Mouse (Mus musculus): ENCODE measurements around the gene Olfr105-ps. TPM values are rescaled to one million over a fixed set of nuclear protein-coding genes. Genes with fewer than 3 reads are reported as not detected.

Olfr105-ps gene
- total RNA-seq (2017) = not detected in 2 replicates

DNA sequence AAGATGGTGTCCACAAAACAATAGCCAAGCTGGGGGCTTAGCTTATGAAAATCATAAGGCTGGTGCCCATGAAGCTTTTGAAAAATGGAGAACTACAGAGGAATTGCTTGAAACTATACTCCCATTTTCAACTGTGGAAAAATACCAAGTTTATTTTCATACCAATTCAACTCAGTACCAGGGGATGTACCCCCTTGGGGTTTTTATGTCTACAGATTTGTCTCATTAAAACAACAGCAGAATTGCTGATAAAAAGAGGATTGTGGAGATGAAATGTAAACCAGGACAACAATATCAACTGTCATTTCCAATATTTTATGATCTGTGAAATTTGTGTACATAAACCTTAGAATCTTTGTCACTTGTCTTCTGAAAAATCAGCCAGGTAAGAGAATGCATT lies at the start of gene Olfr105-ps:
Gene Olfr105-ps (plus strand): TSS at position 301 of the 400 bp plus-strand sequence.
- no peak for ATAC-seq (replicated peaks in 1 of 2; ENCODE audit: insufficient read depth in 1 of 2, low FRiP score in 2 of 2, low TSS enrichment in 1 of 2, low read depth in 1 of 2, poor library complexity in 2 of 2, severe bottlenecking in 2 of 2)

DNA sequence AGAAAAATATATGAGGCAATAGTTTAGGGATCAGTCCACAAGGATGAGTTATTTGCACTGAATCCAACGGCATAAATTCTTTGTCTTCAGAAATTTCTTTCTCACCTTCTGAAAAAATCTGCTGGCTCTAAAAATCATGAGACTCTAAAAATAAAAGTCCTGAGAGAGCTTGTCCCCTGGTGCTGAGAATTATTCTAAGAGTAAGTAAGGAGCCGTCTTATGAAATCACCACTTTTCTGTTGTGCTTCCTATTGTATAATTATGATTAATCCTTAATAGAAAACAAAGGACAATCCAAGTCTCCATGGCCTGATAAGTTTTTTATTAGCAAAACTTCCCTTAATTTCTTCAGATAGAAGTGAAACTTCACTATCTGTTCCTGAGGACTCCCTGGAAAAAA lies 39.2 kb upstream of the Olfr105-ps start, which contains the start of gene Olfr103:
Gene Olfr103 (minus strand): TSS at position 101 of the 400 bp plus-strand sequence.
- no peak for ATAC-seq (replicated peaks in 1 of 2; ENCODE audit: insufficient read depth in 1 of 2, low FRiP score in 2 of 2, low TSS enrichment in 1 of 2, low read depth in 1 of 2, poor library complexity in 2 of 2, severe bottlenecking in 2 of 2)

- no peak for ATAC-seq (replicated peaks in 1 of 2; ENCODE audit: insufficient read depth in 1 of 2, low FRiP score in 2 of 2, low TSS enrichment in 1 of 2, low read depth in 1 of 2, poor library complexity in 2 of 2, severe bottlenecking in 2 of 2)
These were observed 19.6 kb upstream of the Olfr105-ps start, which contains the start of gene Olfr104-ps for GRCm38 (mm10) chr17:37359282-37359681. TSS of gene Olfr104-ps (plus strand) at chr17:37359582.

GRCm38 (mm10) chr17:37390093-37390492 lies 11.3 kb downstream of the Olfr105-ps start, which contains the start of gene Olfr106-ps:
TSS of gene Olfr106-ps (plus strand) at chr17:37390393.
- no peak for ATAC-seq (replicated peaks in 1 of 2; ENCODE audit: insufficient read depth in 1 of 2, low FRiP score in 2 of 2, low TSS enrichment in 1 of 2, low read depth in 1 of 2, poor library complexity in 2 of 2, severe bottlenecking in 2 of 2)

- no peak for ATAC-seq (replicated peaks in 1 of 2; ENCODE audit: insufficient read depth in 1 of 2, low FRiP score in 2 of 2, low TSS enrichment in 1 of 2, low read depth in 1 of 2, poor library complexity in 2 of 2, severe bottlenecking in 2 of 2)
These were observed 20.1 kb downstream of the Olfr105-ps start, which contains the start of gene Olfr107 for GRCm38 (mm10) chr17:37398926-37399325. TSS of gene Olfr107 (plus strand) at chr17:37399226.

DNA sequence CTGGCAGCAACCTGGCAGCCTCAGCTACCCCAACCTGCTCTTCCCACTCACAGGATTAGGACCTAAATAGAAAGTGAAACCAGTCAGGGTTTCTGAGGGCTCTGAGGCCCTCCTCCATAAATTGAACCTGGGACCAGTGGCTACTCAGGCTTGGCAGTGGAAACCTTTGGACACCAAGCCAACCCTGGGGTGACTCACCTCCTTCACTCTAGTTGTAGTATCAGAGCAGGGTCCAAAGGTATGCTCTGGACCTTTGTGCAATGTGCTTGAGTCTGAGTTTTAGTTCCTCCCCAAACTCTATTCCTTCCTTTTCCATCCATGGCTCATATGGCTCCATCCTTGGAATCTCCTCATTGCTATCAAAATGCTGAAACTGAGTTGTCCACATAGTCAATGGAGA lies 34.5 kb downstream of the Olfr105-ps start:
- ATAC-seq (replicated peaks in 1 of 2; ENCODE audit: insufficient read depth in 1 of 2, low FRiP score in 2 of 2, low TSS enrichment in 1 of 2, low read depth in 1 of 2, poor library complexity in 2 of 2, severe bottlenecking in 2 of 2) = no peak

Other genes with a start within 250 kb of the Olfr105-ps start
- not detected in 2 replicates for gene Olfr93, start 217.5 kb upstream of the Olfr105-ps start, total RNA-seq (2017)
- gene Ubd, start 185.1 kb upstream of the Olfr105-ps start, total RNA-seq (2017) = not detected in 2 replicates
- gene Olfr94, start 178.0 kb upstream of the Olfr105-ps start, total RNA-seq (2017) = not detected in 2 replicates
- not detected in 2 replicates for gene Olfr95, start 165.9 kb upstream of the Olfr105-ps start, total RNA-seq (2017)
- not detected in 2 replicates for gene Olfr96, start 158.9 kb upstream of the Olfr105-ps start, total RNA-seq (2017)
- not detected in 2 replicates for gene Olfr97, start 141.7 kb upstream of the Olfr105-ps start, total RNA-seq (2017)
- gene Olfr98, start 115.3 kb upstream of the Olfr105-ps start, total RNA-seq (2017) = not detected in 2 replicates
- 34.3 and 53.5 TPM in 2 replicates for gene H2-M3, start 108.8 kb upstream of the Olfr105-ps start, total RNA-seq (2017)
- gene Olfr99, start 95.6 kb upstream of the Olfr105-ps start, total RNA-seq (2017) = not detected in 2 replicates
- gene Olfr101, start 74.7 kb upstream of the Olfr105-ps start, total RNA-seq (2017) = not detected in 2 replicates
- not detected in 2 replicates for gene Olfr102, start 62.0 kb upstream of the Olfr105-ps start, total RNA-seq (2017)
- gene Olfr103, start 39.3 kb upstream of the Olfr105-ps start, total RNA-seq (2017) = not detected in 2 replicates
- gene Olfr104-ps, start 19.5 kb upstream of the Olfr105-ps start, total RNA-seq (2017) = not detected in 2 replicates
- gene Olfr106-ps, start 11.4 kb downstream of the Olfr105-ps start, total RNA-seq (2017) = not detected in 2 replicates
- not detected in 2 replicates for gene Olfr107, start 20.2 kb downstream of the Olfr105-ps start, total RNA-seq (2017)
- gene Olfr108, start 66.4 kb downstream of the Olfr105-ps start, total RNA-seq (2017) = not detected in 2 replicates
- gene Olfr109, start 79.9 kb downstream of the Olfr105-ps start, total RNA-seq (2017) = not detected in 2 replicates
- not detected in 2 replicates for gene H2-M2, start 104.5 kb downstream of the Olfr105-ps start, total RNA-seq (2017)
- not detected in 2 replicates for gene Olfr110, start 113.4 kb downstream of the Olfr105-ps start, total RNA-seq (2017)
- not detected in 2 replicates for gene Olfr111, start 129.0 kb downstream of the Olfr105-ps start, total RNA-seq (2017)
- gene Olfr112, start 190.4 kb downstream of the Olfr105-ps start, total RNA-seq (2017) = not detected in 2 replicates
- not detected in 2 replicates for gene Olfr113, start 198.6 kb downstream of the Olfr105-ps start, total RNA-seq (2017)
- gene Olfr114, start 213.7 kb downstream of the Olfr105-ps start, total RNA-seq (2017) = not detected in 2 replicates
- not detected in 2 replicates for gene Olfr115, start 248.1 kb downstream of the Olfr105-ps start, total RNA-seq (2017)
- not detected in 2 replicates for gene Olfr116, start 248.2 kb downstream of the Olfr105-ps start, total RNA-seq (2017)

Data from hematopoietic stem cell, adult 5-6 weeks (primary cell).